Mouse (Mus musculus): ENCODE data around the gene Mctp1.
"Not testable (repeated sequence)": the region's sequence is repeated elsewhere in the genome, so short reads cannot be mapped to it uniquely, and the experiment has no call there.

Gene Mctp1

GRCm38 (mm10) chr13:76482998-76483397 is 98.7 kb downstream of the Mctp1 start:
- DNase-seq (ENCODE audit: low spot score in 2 of 2), result no peak

GRCm38 (mm10) chr13:76484086-76484709 is 99.9 kb downstream of the Mctp1 start:
- no peak for DNase-seq (ENCODE audit: low spot score in 2 of 2)

GRCm38 (mm10) chr13:76515896-76516295 is 131.6 kb downstream of the Mctp1 start:
- DNase-seq (ENCODE audit: low spot score in 2 of 2), result no peak

- DNase-seq (ENCODE audit: low spot score in 2 of 2), result no peak
Observed at GRCm38 (mm10) chr13:76523170-76523569, 138.8 kb downstream of the Mctp1 start.

GRCm38 (mm10) chr13:76527326-76527725 is 143.0 kb downstream of the Mctp1 start:
- no peak for DNase-seq (ENCODE audit: low spot score in 2 of 2)

GRCm38 (mm10) chr13:76527751-76528150 is 143.4 kb downstream of the Mctp1 start:
- no peak for DNase-seq (ENCODE audit: low spot score in 2 of 2)

GRCm38 (mm10) chr13:76529915-76530314 is 145.6 kb downstream of the Mctp1 start:
- DNase-seq (ENCODE audit: low spot score in 2 of 2), result no peak

- no peak for DNase-seq (ENCODE audit: low spot score in 2 of 2)
Observed at GRCm38 (mm10) chr13:76530867-76531504, 146.7 kb downstream of the Mctp1 start.

- no peak for DNase-seq (ENCODE audit: low spot score in 2 of 2)
Observed at GRCm38 (mm10) chr13:76547854-76548253, 163.5 kb downstream of the Mctp1 start.

GRCm38 (mm10) chr13:76560918-76561317 is 176.6 kb downstream of the Mctp1 start:
- no peak for DNase-seq (ENCODE audit: low spot score in 2 of 2)

- DNase-seq (ENCODE audit: low spot score in 2 of 2), result no peak
Observed at GRCm38 (mm10) chr13:76561594-76561993, 177.3 kb downstream of the Mctp1 start.

GRCm38 (mm10) chr13:76564061-76564460 is 179.7 kb downstream of the Mctp1 start:
- DNase-seq (ENCODE audit: low spot score in 2 of 2), result no peak

- DNase-seq (ENCODE audit: low spot score in 2 of 2), result no peak
Observed at GRCm38 (mm10) chr13:76566024-76566423, 181.7 kb downstream of the Mctp1 start.

GRCm38 (mm10) chr13:76567448-76567847 is 183.1 kb downstream of the Mctp1 start:
- DNase-seq (ENCODE audit: low spot score in 2 of 2), result no peak

GRCm38 (mm10) chr13:76568569-76569211 is 184.4 kb downstream of the Mctp1 start:
- no peak for DNase-seq (ENCODE audit: low spot score in 2 of 2)

GRCm38 (mm10) chr13:76579414-76579813 is 195.1 kb downstream of the Mctp1 start:
- DNase-seq (ENCODE audit: low spot score in 2 of 2), result no peak

GRCm38 (mm10) chr13:76585447-76585846 is 201.1 kb downstream of the Mctp1 start:
- no peak for DNase-seq (ENCODE audit: low spot score in 2 of 2)

GRCm38 (mm10) chr13:76590709-76591108 is 206.4 kb downstream of the Mctp1 start:
- DNase-seq (ENCODE audit: low spot score in 2 of 2), result not testable (repeated sequence)

- DNase-seq (ENCODE audit: low spot score in 2 of 2), result no peak
Observed at GRCm38 (mm10) chr13:76591189-76591588, 206.9 kb downstream of the Mctp1 start.

GRCm38 (mm10) chr13:76591692-76592091 is 207.4 kb downstream of the Mctp1 start:
- no peak for DNase-seq (ENCODE audit: low spot score in 2 of 2)

- no peak for DNase-seq (ENCODE audit: low spot score in 2 of 2)
Observed at GRCm38 (mm10) chr13:76592908-76593307, 208.6 kb downstream of the Mctp1 start.

GRCm38 (mm10) chr13:76597005-76597404 is 212.7 kb downstream of the Mctp1 start:
- DNase-seq (ENCODE audit: low spot score in 2 of 2), result no peak

- no peak for DNase-seq (ENCODE audit: low spot score in 2 of 2)
Observed at GRCm38 (mm10) chr13:76609425-76609824, 225.1 kb downstream of the Mctp1 start.
